Mouse (Mus musculus): ENCODE data around the gene Rbbp4.

Gene Rbbp4

GRCm38 (mm10) chr4:129335216-129336074 is at the start of gene Rbbp4, which contains the start of gene Zbtb8os:
TSS of gene Rbbp4 (minus strand) at chr4:129335370.
TSS of gene Zbtb8os (plus strand) at chr4:129335695.
- in situ Hi-C loops (cut with MboI; ENCODE audit: low sequenced_read_pairs): no loop called here

DNA sequence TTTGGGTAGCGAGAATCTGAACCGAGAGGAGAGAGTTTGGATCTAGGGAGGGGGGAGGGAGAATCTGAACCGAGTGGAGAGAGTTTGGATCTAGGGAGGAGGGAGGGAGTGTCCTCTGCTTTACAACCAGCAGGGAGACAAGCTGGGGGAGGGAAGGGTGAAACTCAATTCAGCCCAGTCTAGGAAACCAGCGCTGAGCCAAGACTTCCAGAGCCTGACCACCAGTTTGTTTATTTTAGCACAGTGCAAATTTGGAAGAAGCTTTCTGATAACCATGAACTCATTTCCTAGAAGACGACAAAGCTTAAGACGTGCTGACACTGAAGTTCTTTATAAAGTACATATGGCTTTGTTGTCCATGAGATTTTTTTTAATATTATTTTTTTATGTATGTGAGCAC is 49.3 kb upstream of the Rbbp4 start:
- in situ Hi-C loops (cut with MboI; ENCODE audit: low sequenced_read_pairs): no loop called here

DNA sequence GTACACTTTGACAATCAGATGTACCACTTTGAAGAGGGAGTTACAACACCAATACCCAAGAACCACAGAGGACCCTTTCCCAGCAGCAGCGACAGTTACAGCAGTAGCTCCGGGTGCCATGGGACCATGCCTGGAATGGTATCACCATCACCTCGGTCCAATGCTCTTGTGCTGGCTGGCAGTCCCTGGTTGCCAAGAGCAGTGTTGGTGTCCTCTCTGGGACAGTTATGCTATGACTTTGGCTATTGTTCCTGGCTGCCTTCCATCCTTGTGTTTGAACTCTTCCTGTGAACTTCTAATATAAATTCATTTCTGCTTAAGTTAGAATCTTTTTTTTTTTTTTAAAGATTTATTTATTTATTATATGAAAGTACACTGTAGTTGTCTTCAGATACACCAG is 48.4 kb upstream of the Rbbp4 start:
- in situ Hi-C loops (cut with MboI; ENCODE audit: low sequenced_read_pairs): no loop called here

DNA sequence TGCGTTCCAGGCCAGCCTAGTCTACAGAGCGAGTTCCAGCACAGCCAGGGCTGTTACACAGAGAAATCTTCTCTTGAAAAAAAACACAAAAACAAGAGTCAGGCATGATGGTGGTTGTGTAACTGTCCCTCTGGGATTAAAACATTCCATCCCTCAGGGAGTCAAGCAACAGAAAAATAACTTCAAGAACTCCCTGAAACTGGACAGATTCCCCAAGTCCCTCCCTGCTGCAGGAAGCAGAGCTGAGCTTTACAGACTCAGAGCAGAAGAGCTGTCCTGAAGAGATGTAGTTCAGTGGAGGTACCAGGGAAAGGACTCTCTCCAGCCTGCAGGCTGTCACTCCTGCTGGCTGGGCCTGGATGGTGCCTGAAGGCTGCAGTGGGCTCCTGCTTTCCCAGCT is 47.3 kb upstream of the Rbbp4 start:
- in situ Hi-C loops (cut with MboI; ENCODE audit: low sequenced_read_pairs): no loop called here

GRCm38 (mm10) chr4:129382029-129382428 is 46.9 kb upstream of the Rbbp4 start:
- in situ Hi-C loops (cut with MboI; ENCODE audit: low sequenced_read_pairs): no loop called here

GRCm38 (mm10) chr4:129381148-129381547 is 46.0 kb upstream of the Rbbp4 start:
- in situ Hi-C loops (cut with MboI; ENCODE audit: low sequenced_read_pairs): no loop called here

DNA sequence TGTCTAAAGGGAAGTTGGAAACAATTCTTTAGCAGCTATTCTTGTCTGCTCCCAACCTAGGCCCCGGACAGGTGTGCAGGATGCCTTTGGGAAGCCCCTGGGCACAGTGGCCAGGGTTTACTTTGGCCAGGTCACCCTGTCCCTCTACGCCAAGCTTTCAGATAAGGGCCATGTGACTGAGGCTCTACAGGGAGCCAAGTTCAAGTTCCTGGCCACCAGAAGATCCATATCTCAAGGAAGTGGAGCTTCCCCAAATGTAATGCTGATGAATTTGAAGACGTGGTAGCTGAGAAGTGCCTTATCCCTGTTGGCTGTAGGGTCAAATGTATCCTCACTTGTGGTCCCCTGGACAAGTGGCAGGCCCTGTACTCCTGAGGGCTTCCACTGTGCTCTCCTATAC is 44.6 kb upstream of the Rbbp4 start:
- in situ Hi-C loops (cut with MboI; ENCODE audit: low sequenced_read_pairs): no loop called here

GRCm38 (mm10) chr4:129377601-129378390 is 42.6 kb upstream of the Rbbp4 start, which contains the start of gene Zbtb8a:
TSS of gene Zbtb8a (minus strand) at chr4:129378116.
- in situ Hi-C loops (cut with MboI; ENCODE audit: low sequenced_read_pairs): no loop called here

DNA sequence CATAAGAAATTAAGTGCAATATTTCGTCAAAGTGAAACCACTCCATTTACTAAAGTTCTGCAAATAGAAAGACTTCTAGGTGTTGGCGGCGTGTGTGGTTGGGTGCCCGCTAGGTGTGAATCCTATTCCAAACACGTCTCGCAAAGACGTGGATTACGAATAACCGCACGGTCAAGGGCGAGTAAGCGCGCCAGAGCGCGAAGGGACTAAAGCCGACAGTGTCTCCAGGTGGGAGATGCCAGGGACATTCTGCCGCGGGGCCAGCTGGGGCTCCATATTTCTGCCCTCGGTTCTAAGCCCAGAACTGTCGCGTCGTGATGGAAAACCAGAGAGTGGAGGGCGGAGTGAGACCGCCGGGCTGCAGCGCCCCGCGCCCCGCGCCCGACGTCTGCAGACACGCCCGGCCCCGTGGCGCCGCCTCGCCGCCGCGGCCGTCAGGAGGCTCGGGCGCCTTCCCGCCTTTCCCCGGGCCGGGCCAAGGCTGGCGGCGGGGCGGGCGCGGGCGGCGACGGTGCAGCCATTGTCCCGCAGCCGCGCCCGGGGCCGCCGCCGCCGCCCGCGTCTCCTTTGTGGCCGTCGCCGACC is 41.9 kb upstream of the Rbbp4 start:
- in situ Hi-C loops (cut with MboI; ENCODE audit: low sequenced_read_pairs): no loop called here

- in situ Hi-C loops (cut with MboI; ENCODE audit: low sequenced_read_pairs): no loop called here
Measured at GRCm38 (mm10) chr4:129375821-129376220, 40.7 kb upstream of the Rbbp4 start.

DNA sequence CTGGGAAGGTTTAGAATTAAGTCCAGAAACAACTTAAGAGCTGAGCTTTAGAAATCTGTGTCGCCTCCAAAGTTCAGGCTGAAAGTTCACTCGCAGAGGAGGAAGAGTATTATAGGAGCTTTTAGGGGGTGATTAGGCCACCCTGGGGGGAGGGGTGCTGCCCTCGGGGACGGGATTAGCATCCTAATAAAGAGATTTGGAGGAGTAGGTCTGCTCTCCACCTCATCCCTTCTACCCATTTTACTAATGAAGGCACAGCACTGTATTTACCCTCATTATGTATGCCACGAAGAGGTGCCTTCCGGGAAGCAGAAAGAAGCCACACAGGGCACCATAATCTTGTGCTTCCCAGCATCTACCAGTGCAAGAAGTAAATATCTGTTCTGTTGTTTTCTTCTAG is 39.8 kb upstream of the Rbbp4 start:
- in situ Hi-C loops (cut with MboI; ENCODE audit: low sequenced_read_pairs): loop anchor here (25.0 kb wide), 1 partner anchor 237 kb away; the partner anchor contains the start of genes Ccdc28b, Dcdc2b, Eif3i and Iqcc

GRCm38 (mm10) chr4:129374219-129374755 is 39.1 kb upstream of the Rbbp4 start:
- in situ Hi-C loops (cut with MboI; ENCODE audit: low sequenced_read_pairs): loop anchor here (25.0 kb wide), 1 partner anchor 238 kb away; the partner anchor contains the start of genes Ccdc28b, Dcdc2b, Eif3i and Iqcc

DNA sequence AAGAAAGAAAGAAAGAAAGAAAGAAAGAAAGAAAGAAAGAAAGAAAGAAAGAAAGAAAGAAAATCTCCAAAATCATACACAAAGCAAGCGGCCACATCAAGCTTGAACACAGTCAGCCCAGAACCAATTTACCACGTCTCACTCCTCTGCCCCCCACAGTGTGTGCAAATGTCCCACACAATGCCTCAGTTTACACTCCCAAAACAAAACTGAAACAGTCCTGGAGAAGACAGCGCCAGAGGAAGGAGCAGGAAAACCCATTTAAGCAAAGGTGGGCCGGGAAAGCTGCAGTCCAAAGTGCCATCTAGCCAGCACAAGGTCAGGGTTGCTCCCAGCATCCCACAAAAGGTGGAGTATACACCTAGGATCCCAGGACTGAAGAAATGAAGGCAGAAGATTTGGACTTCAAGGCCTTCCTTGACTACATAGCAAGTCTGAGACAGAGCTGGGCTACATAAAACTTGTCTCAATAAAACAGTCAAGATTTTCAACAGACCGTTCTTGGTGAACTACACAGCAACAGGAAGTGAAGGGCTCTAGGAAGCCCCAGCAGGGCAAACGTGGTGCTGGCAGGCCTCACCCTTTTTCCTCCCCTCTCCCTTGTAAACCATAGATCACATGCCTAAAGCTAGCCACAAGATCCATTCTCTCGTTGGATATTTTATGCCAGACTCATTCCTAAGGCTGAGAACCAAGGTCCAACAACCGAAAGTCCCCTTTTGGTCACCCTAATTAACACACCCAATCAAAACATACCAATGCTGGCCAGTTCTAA is 38.2 kb upstream of the Rbbp4 start:
- in situ Hi-C loops (cut with MboI; ENCODE audit: low sequenced_read_pairs): loop anchor here (25.0 kb wide), 1 partner anchor 239 kb away; the partner anchor contains the start of genes Ccdc28b, Dcdc2b, Eif3i and Iqcc

- in situ Hi-C loops (cut with MboI; ENCODE audit: low sequenced_read_pairs): loop anchor here (25.0 kb wide), 1 partner anchor 241 kb away; the partner anchor contains the start of genes Ccdc28b, Dcdc2b, Eif3i and Iqcc
Measured at GRCm38 (mm10) chr4:129371391-129371790, 36.2 kb upstream of the Rbbp4 start.

- in situ Hi-C loops (cut with MboI; ENCODE audit: low sequenced_read_pairs): loop anchor here (25.0 kb wide), 1 partner anchor 247 kb away; the partner anchor contains the start of genes Ccdc28b, Dcdc2b, Eif3i and Iqcc
Measured at GRCm38 (mm10) chr4:129365224-129365623, 30.1 kb upstream of the Rbbp4 start.

DNA sequence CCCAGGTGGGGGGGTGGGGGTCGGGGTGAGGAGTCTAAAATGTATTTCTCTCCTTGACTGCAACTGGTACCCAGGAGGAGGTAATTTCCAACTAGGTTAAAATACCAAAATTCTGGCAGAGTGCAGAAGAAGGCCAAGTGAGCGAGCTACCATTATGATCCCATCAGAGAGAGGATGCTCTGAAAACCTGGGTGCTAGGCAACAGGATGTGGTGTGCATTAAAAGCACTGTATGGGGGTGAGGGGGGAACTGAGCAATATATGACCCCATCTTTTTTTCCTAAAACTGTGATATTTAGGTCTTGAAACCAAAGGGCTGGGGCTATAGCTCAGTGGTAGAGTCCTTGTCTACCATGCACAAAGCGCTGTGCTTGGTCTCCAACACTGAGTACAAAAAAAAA is 29.2 kb upstream of the Rbbp4 start:
- in situ Hi-C loops (cut with MboI; ENCODE audit: low sequenced_read_pairs): loop anchor here (25.0 kb wide), 1 partner anchor 248 kb away; the partner anchor contains the start of genes Ccdc28b, Dcdc2b, Eif3i and Iqcc

GRCm38 (mm10) chr4:129363463-129363862 is 28.3 kb upstream of the Rbbp4 start:
- in situ Hi-C loops (cut with MboI; ENCODE audit: low sequenced_read_pairs): loop anchor here (25.0 kb wide), 1 partner anchor 249 kb away; the partner anchor contains the start of genes Ccdc28b, Dcdc2b, Eif3i and Iqcc

DNA sequence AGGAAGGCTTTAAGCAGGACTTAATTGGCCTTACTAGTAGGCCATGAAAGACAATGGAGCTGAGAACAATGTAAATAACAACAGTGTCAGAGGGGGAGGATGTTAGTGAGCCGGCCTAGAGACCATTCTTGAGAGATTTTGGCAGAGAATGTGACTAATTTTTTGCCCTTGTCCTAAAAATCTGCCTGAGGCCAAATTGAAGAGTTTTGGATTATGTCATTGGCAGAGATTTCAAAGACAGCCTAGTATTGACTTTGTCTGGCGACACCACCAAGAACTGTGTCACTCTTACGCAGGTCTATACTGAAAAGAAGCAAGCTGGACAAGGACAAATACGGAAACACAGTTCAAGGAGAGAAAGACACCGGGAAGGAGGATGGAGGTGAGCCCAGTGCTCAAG is 27.6 kb upstream of the Rbbp4 start:
- in situ Hi-C loops (cut with MboI; ENCODE audit: low sequenced_read_pairs): loop anchor here (25.0 kb wide), 1 partner anchor 250 kb away; the partner anchor contains the start of genes Ccdc28b, Dcdc2b, Eif3i and Iqcc

DNA sequence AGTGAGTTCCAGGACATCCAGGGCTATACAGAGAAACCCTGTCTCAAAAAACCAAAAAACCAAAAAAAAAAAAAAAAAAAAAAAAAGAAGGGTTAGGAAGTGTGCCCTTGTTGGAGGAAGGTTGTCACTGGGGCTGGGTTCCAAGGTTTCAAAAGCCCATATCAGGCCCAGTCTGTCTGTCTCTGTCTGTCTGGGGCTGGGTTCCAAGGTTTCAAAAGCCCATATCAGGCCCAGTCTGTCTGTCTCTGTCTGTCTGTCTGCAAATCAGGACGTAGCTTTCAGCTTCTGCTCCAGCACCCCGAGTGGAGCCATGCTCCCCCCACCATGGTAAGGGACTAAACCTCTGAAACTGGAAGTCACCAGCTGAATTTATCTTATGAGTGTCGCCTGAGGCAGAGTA is 27.1 kb upstream of the Rbbp4 start:
- in situ Hi-C loops (cut with MboI; ENCODE audit: low sequenced_read_pairs): loop anchor here (25.0 kb wide), 1 partner anchor 250 kb away; the partner anchor contains the start of genes Ccdc28b, Dcdc2b, Eif3i and Iqcc

All from CH12F3 (cell line).